Mouse (Mus musculus): ENCODE data around the gene Cul4b. TPM values are rescaled to one million over a fixed set of nuclear protein-coding genes. Genes with fewer than 3 reads are reported as not detected.
A peak's percentile ranks its signal among the peaks of the same experiment; 100 is the strongest.
"Not testable (repeated sequence)": the region's sequence is repeated elsewhere in the genome, so short reads cannot be mapped to it uniquely, and the experiment has no call there.

Gene Cul4b
- polyA plus RNA-seq, 2 experiments: 21.6 to 33.0 TPM

DNA sequence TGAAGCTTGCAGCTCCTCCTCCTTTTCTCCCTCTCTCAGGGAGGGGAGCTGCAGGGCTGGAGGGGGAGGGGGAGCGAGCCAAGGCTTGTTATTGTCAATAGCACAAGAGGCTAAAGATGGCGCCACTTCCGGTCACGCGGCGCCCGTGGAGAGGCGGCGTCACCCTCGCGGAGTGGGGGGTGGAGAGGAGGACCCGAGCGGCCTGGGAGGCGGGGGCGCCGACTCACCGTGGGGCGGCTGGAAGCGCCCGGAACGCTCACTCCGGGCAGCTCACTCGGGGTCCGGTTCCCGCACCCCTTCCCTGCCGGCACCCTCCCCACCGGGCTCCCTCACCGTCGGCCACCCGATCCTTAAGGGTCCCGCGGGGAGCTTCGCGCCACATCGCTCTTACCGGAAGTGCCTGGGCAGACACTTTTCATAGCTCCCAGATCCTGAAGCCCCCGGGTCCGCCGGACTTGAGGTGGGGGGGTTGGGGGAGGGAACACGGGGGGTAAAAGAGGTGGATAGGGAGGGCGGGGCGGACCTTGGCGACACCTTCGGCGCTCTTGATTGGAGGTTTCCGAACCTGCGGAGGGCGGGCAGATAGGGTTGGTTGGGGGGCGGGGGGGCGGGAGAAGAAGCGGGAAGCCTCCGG, 11.3 kb downstream of the Cul4b start:
- Histone ChIP-seq H3K9ac (ENCODE audit: low read depth, low read length, severe bottlenecking) (peak overlapping the region; percentile 64), H3K9me3 (ENCODE audit: control insufficient read depth, low read length) (no peaks in the 10 kb centered on the region), H3K4me2 (replicated peaks; ENCODE audit: low read depth, low read length, severe bottlenecking) (peak overlapping the region; percentile 61), H3K4me3 (replicated peaks; ENCODE audit: low read length) (peak overlapping the region; percentile 48), H3K4me1 (ENCODE audit: control insufficient read depth, insufficient read depth, low read length) (no peaks in the 10 kb centered on the region), H3K27ac (replicated peaks; ENCODE audit: low read depth, low read length) (peak overlapping the region; percentile 88), H3K27me3 (ENCODE audit: control insufficient read depth, insufficient read depth, low read length) (no peaks in the 10 kb centered on the region), H3K36me3 (ENCODE audit: control insufficient read depth, insufficient read depth, low read length) (peaks cover 5% of the 10 kb centered on the region; the same call in 1 of the 2 replicates)
- peak; percentile 87 for DNase-seq (ENCODE audit: low spot score)
- no peak for TF ChIP-seq POLR2A (IDR thresholded peaks at IDR 0.05; ENCODE audit: borderline replicate concordance, extremely low read depth, insufficient read depth, insufficient read length)
- 16% methylated on average over 29 of the region's 52 CpGs for WGBS
- peak; percentile 95 for ATAC-seq (ENCODE audit: low FRiP score, low read depth)

DNA sequence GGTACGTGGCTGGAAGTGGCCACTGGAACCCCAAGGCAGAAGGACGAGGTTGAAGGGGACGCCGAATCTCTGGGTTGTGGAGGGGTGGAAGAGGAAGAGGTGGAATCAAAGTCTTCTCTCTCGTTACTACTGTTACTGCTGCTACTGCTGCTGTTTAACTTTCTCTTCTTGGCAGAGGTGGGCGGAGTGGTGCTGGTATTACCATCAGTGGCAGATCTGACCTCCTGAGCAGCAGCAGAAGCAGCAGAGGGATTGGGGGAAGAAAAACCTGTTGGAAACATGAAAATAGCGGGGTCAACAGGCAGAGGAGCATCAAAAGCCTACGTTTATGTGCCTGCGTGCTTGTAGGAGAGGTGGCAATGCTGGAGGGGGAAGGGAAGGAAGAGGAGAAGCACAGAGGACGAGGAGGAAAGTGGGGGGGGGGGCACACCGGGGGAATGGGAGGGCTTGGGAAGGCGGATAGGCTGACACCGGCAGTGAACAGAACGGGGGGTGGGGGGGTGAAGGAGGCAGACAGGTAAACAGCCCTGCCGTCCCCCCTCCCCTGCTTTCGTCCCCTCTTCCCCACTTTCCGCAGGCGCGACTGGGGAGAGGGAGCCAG, 12.0 kb downstream of the Cul4b start:
- no peak for DNase-seq (ENCODE audit: low spot score)
- no peak for TF ChIP-seq POLR2A (IDR thresholded peaks at IDR 0.05; ENCODE audit: borderline replicate concordance, extremely low read depth, insufficient read depth, insufficient read length)
- Histone ChIP-seq H3K36me3 (ENCODE audit: control insufficient read depth, insufficient read depth, low read length) (peaks cover 5% of the 10 kb centered on the region; the same call in 1 of the 2 replicates), H3K27ac (replicated peaks; ENCODE audit: low read depth, low read length) (peak overlapping the region; percentile 86), H3K9me3 (ENCODE audit: control insufficient read depth, low read length) (no peaks in the 10 kb centered on the region), H3K9ac (ENCODE audit: low read depth, low read length, severe bottlenecking) (peak overlapping the region; percentile 64), H3K4me3 (replicated peaks; ENCODE audit: low read length) (peak overlapping the region; percentile 48), H3K4me2 (replicated peaks; ENCODE audit: low read depth, low read length, severe bottlenecking) (peak overlapping the region; percentile 61), H3K27me3 (ENCODE audit: control insufficient read depth, insufficient read depth, low read length) (no peaks in the 10 kb centered on the region), H3K4me1 (ENCODE audit: control insufficient read depth, insufficient read depth, low read length) (no peaks in the 10 kb centered on the region)
- ATAC-seq (ENCODE audit: low FRiP score, low read depth): no peak
- WGBS: 25% methylated on average over 10 of the region's 19 CpGs

- no peak for ATAC-seq (ENCODE audit: low FRiP score, low read depth)
- H3K4me3 ChIP-seq (replicated peaks; ENCODE audit: low read length): no peak overlapping the region
- no peak for DNase-seq (ENCODE audit: low spot score)
- no peaks in the 10 kb centered on the region for H3K4me1 ChIP-seq (ENCODE audit: control insufficient read depth, insufficient read depth, low read length)
- H3K9me3 ChIP-seq (ENCODE audit: control insufficient read depth, low read length): no peaks in the 10 kb centered on the region
- TF ChIP-seq POLR2A (IDR thresholded peaks at IDR 0.05; ENCODE audit: borderline replicate concordance, extremely low read depth, insufficient read depth, insufficient read length): no peak
- no peaks in the 10 kb centered on the region for H3K27me3 ChIP-seq (ENCODE audit: control insufficient read depth, insufficient read depth, low read length)
- no peak overlapping the region for H3K9ac ChIP-seq (ENCODE audit: low read depth, low read length, severe bottlenecking)
- no peak overlapping the region for H3K27ac ChIP-seq (replicated peaks; ENCODE audit: low read depth, low read length)
- peaks cover 25% of the 10 kb centered on the region for H3K36me3 ChIP-seq (ENCODE audit: control insufficient read depth, insufficient read depth, low read length)
- no peak overlapping the region for H3K4me2 ChIP-seq (replicated peaks; ENCODE audit: low read depth, low read length, severe bottlenecking)
Observed at GRCm38 (mm10) chrX:38553255-38553654, 22.7 kb downstream of the Cul4b start.

GRCm38 (mm10) chrX:38514556-38514955, 61.4 kb downstream of the Cul4b start:
- no peaks in the 10 kb centered on the region for H3K9me3 ChIP-seq (ENCODE audit: control insufficient read depth, low read length)
- no peak for ATAC-seq (ENCODE audit: low FRiP score, low read depth)
- WGBS: 2% methylated on average over 7 of the region's 7 CpGs
- peak; percentile 54 for DNase-seq (ENCODE audit: low spot score)
- no peaks in the 10 kb centered on the region for H3K36me3 ChIP-seq (ENCODE audit: control insufficient read depth, insufficient read depth, low read length)
- no peaks in the 10 kb centered on the region for H3K27me3 ChIP-seq (ENCODE audit: control insufficient read depth, insufficient read depth, low read length)
- no peak overlapping the region for H3K4me3 ChIP-seq (replicated peaks; ENCODE audit: low read length)
- TF ChIP-seq POLR2A (IDR thresholded peaks at IDR 0.05; ENCODE audit: borderline replicate concordance, extremely low read depth, insufficient read depth, insufficient read length): no peak
- no peaks in the 10 kb centered on the region for H3K4me1 ChIP-seq (ENCODE audit: control insufficient read depth, insufficient read depth, low read length)
- no peak overlapping the region for H3K9ac ChIP-seq (ENCODE audit: low read depth, low read length, severe bottlenecking)
- H3K4me2 ChIP-seq (replicated peaks; ENCODE audit: low read depth, low read length, severe bottlenecking): no peak overlapping the region
- H3K27ac ChIP-seq (replicated peaks; ENCODE audit: low read depth, low read length): no peak overlapping the region

DNA sequence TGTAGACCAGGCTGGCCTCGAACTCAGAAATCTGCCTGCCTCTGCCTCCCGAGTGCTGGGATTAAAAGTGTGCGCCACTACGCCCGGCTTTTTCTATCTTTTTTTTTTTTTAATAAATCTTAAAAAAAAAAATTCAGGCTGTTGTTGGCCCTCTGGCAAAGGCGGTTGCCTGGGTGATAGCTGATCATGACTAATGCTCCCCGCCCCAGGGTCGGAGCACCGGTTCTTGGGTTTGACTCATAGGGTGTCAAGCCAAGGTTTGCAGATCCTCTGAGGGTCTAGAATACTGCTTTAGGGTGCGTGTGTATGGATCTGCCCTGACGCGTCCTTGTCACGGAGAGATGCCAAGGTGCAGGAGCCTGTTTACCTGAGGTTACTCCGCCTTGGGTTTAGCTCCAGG, 71.2 kb downstream of the Cul4b start:
- Histone ChIP-seq H3K4me2 (replicated peaks; ENCODE audit: low read depth, low read length, severe bottlenecking) (no peak overlapping the region), H3K36me3 (ENCODE audit: control insufficient read depth, insufficient read depth, low read length) (no peaks in the 10 kb centered on the region), H3K9me3 (ENCODE audit: control insufficient read depth, low read length) (no peaks in the 10 kb centered on the region), H3K27me3 (ENCODE audit: control insufficient read depth, insufficient read depth, low read length) (no peaks in the 10 kb centered on the region), H3K27ac (replicated peaks; ENCODE audit: low read depth, low read length) (no peak overlapping the region), H3K4me1 (ENCODE audit: control insufficient read depth, insufficient read depth, low read length) (no peaks in the 10 kb centered on the region), H3K4me3 (replicated peaks; ENCODE audit: low read length) (no peak overlapping the region), H3K9ac (ENCODE audit: low read depth, low read length, severe bottlenecking) (no peak overlapping the region)
- DNase-seq (ENCODE audit: low spot score) (no peak), ATAC-seq (ENCODE audit: low FRiP score, low read depth) (no peak)
- TF ChIP-seq POLR2A (IDR thresholded peaks at IDR 0.05; ENCODE audit: borderline replicate concordance, extremely low read depth, insufficient read depth, insufficient read length): no peak
- WGBS: 87% methylated on average over 14 of the region's 14 CpGs

DNA sequence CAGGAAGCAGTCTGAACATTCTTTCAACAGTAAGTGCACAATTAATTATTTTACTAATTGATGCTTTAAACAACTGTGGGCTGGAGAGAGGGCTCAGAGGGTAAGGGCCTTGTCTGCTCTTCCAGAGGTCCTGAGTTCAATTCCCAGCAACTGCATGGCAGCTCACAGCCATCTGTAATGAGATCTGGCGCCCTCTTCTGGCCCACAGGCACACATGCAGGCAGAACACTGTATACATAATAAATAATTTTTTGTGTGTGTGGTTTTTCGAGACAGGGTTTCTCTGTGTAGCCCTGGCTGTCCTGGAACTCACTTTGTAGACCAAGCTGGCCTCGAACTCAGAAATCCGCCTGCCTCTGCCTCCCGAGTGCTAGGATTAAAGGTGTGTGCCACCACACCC, 73.8 kb downstream of the Cul4b start:
- H3K9me3 ChIP-seq (ENCODE audit: control insufficient read depth, low read length); ATAC-seq (ENCODE audit: low FRiP score, low read depth); DNase-seq (ENCODE audit: low spot score); H3K4me3 ChIP-seq (replicated peaks; ENCODE audit: low read length); H3K4me2 ChIP-seq (replicated peaks; ENCODE audit: low read depth, low read length, severe bottlenecking); H3K27ac ChIP-seq (replicated peaks; ENCODE audit: low read depth, low read length); H3K36me3 ChIP-seq (ENCODE audit: control insufficient read depth, insufficient read depth, low read length); H3K27me3 ChIP-seq (ENCODE audit: control insufficient read depth, insufficient read depth, low read length); H3K9ac ChIP-seq (ENCODE audit: low read depth, low read length, severe bottlenecking); H3K4me1 ChIP-seq (ENCODE audit: control insufficient read depth, insufficient read depth, low read length): not testable (repeated sequence)
- 73% methylated on average over 5 of the region's 5 CpGs for WGBS

- not testable (repeated sequence) for H3K4me2 ChIP-seq (replicated peaks; ENCODE audit: low read depth, low read length, severe bottlenecking); H3K27ac ChIP-seq (replicated peaks; ENCODE audit: low read depth, low read length); H3K9ac ChIP-seq (ENCODE audit: low read depth, low read length, severe bottlenecking); H3K36me3 ChIP-seq (ENCODE audit: control insufficient read depth, insufficient read depth, low read length); H3K4me3 ChIP-seq (replicated peaks; ENCODE audit: low read length); H3K4me1 ChIP-seq (ENCODE audit: control insufficient read depth, insufficient read depth, low read length); ATAC-seq (ENCODE audit: low FRiP score, low read depth); DNase-seq (ENCODE audit: low spot score); H3K27me3 ChIP-seq (ENCODE audit: control insufficient read depth, insufficient read depth, low read length); H3K9me3 ChIP-seq (ENCODE audit: control insufficient read depth, low read length)
- WGBS: 25% methylated on average over 20 of the region's 20 CpGs
Observed at GRCm38 (mm10) chrX:38485464-38485863, 90.5 kb downstream of the Cul4b start.

Measured in limb, embryonic 14.5 days (tissue).